Mouse (Mus musculus) megakaryocyte, embryonic 14.5 days (primary cell): ENCODE data around the gene Sass6. TPM values are rescaled to one million over a fixed set of nuclear protein-coding genes. Genes with fewer than 3 reads are reported as not detected.
A peak's percentile ranks its signal among the peaks of the same experiment; 100 is the strongest.
"Not testable (repeated sequence)": the region's sequence is repeated elsewhere in the genome, so short reads cannot be mapped to it uniquely, and the experiment has no call there.

ENCODE experiments used
- H3K27me3 ChIP-seq: replicated peaks from 2 replicates; pipeline ENCODE3; 2012; ENCODE audit warnings: inconsistent platforms
- H3K36me3 ChIP-seq: replicated peaks from 2 replicates; pipeline ENCODE3; 2012; ENCODE audit warnings: low read length, inconsistent platforms, mixed read lengths
- H3K4me1 ChIP-seq: 2 replicates; pipeline ENCODE4 v1.6.1; 2012; ENCODE audit warnings: inconsistent platforms
- H3K4me3 ChIP-seq: replicated peaks from 2 replicates; pipeline ENCODE3; 2012; ENCODE audit warnings: moderate library complexity, mild to moderate bottlenecking, inconsistent platforms
- H3K9me3 ChIP-seq: 2 replicates; pipeline ENCODE4 v1.6.1; 2012; ENCODE audit warnings: inconsistent platforms
- FLI1 ChIP-seq: IDR thresholded peaks from 2 replicates; pipeline ENCODE4 v1.6.1; 2012; ENCODE audit warnings: low read length, inconsistent platforms, mixed read lengths
- GATA1 ChIP-seq: IDR thresholded peaks from 3 replicates; pipeline ENCODE4 v1.6.1; 2012; ENCODE audit warnings: mixed read lengths, low read length, inconsistent platforms, borderline replicate concordance
- polyA plus RNA-seq: library from polyadenylated mRNA; stranded (reverse); fragments of >175 nt; gene quantifications from 2 replicates; pipeline ENCODE4 v1.2.3, GENCODE M21; 2012; ENCODE audit warnings: low replicate concordance; ENCODE audit not compliant: insufficient read depth

Sass6 gene
- 1.4 and 2.0 TPM in 2 replicates for polyA plus RNA-seq

DNA sequence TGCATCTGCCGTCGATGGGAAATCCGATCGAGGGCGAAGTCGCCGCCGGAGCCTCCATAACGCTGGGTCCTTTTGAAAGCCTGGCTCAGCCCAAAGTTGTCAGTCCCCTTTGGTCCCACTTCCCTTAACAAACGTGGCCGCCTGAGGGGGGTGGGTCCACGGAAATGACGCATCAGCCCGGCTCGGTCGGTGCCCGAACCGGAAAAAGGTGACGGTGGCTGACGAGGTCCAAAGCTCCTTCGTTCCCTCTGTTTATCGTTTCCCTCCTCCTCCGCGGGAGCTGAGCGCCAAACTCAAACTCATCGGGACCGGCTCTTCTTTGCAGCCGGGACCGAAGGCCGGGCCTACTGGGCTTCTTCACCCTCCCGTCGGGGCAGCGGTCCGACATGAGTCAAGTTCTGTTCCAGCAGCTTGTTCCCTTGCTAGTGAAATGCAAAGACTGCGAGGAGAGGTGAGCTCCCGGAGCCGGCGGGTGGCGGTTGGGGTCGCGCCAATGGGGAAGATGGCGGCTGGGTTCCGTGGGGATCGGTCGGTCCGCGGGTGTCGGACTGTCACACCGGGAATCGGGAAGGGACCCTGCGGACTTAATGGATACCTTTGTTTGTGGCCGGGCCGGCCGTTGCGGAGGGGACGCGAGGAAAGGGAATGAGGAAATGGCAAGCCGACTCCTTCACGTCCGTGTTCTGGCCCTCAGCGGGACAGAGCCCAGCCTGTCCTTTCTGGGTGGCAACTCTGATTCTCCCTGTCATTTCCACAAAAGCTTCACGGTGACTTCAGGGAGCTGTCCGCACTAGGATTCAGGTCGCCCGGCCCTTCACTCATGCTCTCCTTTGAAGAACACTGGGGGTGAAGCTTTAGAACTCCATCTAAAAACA, at the start of gene Sass6:
Sass6 (plus strand) TSS at position 255 of the 875 bp plus-strand sequence.
- Histone ChIP-seq H3K9me3 (no peaks in the 10 kb centered on the region), H3K4me1 (peaks cover 24% of the 10 kb centered on the region), H3K27me3 (no peaks in the 10 kb centered on the region), H3K36me3 (peaks cover 23% of the 10 kb centered on the region), H3K4me3 (peak within 1 kb of the TSS; percentile 96)
- TF ChIP-seq GATA1 = no peak
- peak; percentile 52; the same call in 1 of the 2 replicates for TF ChIP-seq FLI1

DNA sequence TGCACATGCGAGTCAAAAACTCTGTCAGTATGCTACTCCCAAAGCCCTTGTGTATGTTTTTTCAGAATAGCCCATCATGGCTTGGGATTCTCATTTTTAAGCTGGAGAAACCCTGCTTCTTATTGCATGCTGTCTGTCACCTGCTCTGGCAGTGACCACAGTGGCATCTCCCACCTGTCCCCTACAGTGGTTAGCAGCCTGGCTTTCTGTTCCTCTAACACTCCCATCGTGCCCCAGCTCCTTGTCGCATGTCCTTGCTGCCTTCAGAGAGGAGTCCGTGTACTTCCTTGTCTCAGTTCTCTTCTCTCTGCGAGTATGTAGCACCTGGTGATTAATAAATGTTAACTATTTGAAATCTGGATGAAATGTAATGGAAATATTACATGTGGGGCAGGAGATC, 47.4 kb upstream of the Sass6 start:
- TF ChIP-seq GATA1 (no peak), FLI1 (no peak)
- peaks cover 69% of the 10 kb centered on the region for H3K36me3 ChIP-seq

DNA sequence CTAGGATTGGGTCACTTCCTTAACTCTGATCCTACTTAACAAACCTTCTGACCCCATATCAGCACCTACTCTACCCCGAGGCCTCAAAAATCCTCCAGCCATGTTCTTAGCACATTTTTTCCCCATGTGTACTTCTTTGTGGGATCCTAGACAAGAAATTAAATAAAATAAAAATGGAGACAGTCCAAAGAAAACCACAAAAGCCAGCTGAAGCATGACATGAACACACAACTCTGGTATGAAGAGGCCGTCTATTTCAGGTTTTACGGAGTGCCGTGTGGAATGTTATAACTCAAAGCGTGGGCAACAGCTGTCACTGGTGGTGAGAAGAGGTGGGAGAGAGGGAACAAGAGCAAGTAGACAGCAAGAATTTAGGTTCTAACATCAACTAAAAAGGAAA, 43.4 kb upstream of the Sass6 start:
- Histone ChIP-seq H3K4me1 (peaks cover 1% of the 10 kb centered on the region), H3K36me3 (peaks cover 37% of the 10 kb centered on the region), H3K9me3 (peaks cover 6% of the 10 kb centered on the region), H3K4me3 (no peak overlapping the region), H3K27me3 (no peaks in the 10 kb centered on the region)
- TF ChIP-seq GATA1 (no peak), FLI1 (no peak)

More for the DNA sequence above, 47.4 kb upstream of the Sass6 start:
- peaks cover 6% of the 10 kb centered on the region for H3K9me3 ChIP-seq
- H3K27me3 ChIP-seq = no peaks in the 10 kb centered on the region
- H3K4me1 ChIP-seq = peaks cover 32% of the 10 kb centered on the region
- no peak overlapping the region for H3K4me3 ChIP-seq

DNA sequence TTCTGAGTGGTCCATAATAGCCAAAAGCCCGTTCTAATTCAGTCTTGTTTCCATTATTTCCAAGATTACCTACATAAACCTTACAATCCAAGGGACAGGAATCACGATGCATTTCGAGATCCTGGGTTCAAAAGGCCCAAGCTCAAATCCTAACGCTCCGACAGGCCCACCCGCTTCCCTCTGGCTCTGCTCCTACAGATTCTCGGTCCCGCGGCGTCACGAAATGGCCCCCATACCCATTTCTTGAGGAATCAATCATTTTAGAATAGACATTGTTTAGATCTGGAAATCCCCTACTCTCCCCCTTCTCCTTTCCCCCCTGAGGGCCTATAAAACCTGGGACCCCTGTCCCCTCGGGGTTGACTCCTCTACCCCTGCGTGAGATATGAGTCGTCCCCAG, 33.5 kb upstream of the Sass6 start:
- not testable (repeated sequence) for H3K27me3 ChIP-seq, H3K4me3 ChIP-seq, H3K9me3 ChIP-seq
- Histone ChIP-seq H3K4me1 (peaks cover 35% of the 10 kb centered on the region), H3K36me3 (peaks cover 15% of the 10 kb centered on the region)

DNA sequence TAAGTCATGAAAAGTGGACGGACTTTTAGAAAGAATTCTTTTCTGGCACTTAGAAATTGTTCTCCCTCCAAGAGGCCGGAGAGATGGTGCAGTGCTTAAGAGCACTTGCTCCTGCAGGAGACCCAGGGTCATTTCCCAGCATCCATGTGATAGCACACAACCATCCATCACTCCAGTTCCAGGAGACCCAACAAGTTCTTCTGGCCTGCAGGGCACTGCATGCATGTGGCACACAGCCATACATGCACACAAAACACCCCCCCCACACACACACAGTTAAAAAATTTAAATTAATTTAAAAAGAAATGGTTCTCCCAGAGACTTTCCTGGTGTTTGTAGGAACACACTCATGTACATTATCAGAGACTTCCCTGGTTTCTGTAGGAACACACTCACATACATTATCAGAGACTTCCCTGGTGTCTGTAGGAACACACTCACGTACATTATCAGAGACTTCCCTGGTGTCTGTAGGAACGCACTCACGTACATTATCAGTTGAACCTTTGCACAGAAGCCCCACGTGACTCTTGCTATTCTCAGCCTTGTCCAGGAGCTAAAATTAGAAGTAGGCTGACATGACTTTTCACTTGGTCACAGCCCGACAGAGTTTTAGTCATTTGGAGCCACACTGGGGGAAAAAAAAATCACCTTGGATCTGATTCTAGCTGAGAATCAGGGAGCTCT, 32.2 kb upstream of the Sass6 start, which contains the start of gene Lrrc39:
Lrrc39 (plus strand) TSS at position 566 of the 687 bp plus-strand sequence.
- Histone ChIP-seq H3K27me3 (no peaks in the 10 kb centered on the region), H3K9me3 (peaks cover 8% of the 10 kb centered on the region; the same call in 1 of the 2 replicates), H3K36me3 (peaks cover 24% of the 10 kb centered on the region), H3K4me1 (peaks cover 35% of the 10 kb centered on the region), H3K4me3 (peak within 1 kb of the TSS; percentile 88)
- TF ChIP-seq GATA1 (no peak), FLI1 (no peak)

DNA sequence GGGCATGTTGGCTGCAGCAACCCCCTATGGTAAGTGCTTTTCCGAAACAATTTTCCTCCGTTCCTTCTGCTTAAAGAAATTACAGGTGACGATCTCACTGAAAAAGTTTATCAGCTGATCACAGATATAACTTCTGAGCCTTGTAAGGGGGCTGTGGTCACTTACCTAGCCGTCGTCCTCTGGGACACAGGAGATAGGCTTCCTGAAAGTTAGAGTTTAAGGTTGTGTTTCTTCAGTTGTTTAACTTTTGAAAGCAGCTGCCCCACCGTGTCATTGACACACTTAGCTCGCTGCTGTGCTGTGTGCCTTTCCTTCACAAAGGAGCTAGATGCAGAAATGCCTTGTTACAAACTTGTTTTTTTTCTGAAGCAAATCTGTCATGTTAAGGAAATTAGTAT, 31.7 kb upstream of the Sass6 start:
- H3K9me3 ChIP-seq = peaks cover 8% of the 10 kb centered on the region; the same call in 1 of the 2 replicates
- H3K36me3 ChIP-seq = peaks cover 24% of the 10 kb centered on the region
- peak overlapping the region; percentile 88 for H3K4me3 ChIP-seq
- TF ChIP-seq GATA1 = no peak
- no peak for TF ChIP-seq FLI1
- peaks cover 35% of the 10 kb centered on the region for H3K4me1 ChIP-seq
- H3K27me3 ChIP-seq = no peaks in the 10 kb centered on the region

DNA sequence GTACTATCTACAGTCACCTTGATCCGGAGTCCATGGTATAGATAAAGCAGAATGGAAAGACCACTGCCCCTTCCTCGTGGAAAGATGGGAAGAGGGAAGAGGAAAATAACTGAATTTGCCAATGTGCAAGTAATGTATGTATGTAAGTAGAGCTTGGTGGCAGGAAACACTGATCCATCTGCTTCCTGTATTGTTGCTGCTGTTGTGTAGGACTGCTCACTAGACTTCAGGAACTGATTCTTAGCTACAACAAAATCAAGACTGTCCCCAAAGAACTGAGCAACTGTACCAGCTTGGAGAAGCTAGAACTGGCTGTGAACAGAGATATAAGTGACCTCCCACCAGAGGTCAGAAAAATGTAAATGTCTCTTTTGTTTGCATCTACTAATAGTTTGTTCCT, 24.2 kb upstream of the Sass6 start:
- H3K4me1 ChIP-seq = peaks cover 20% of the 10 kb centered on the region
- no peaks in the 10 kb centered on the region for H3K27me3 ChIP-seq
- no peak overlapping the region for H3K4me3 ChIP-seq
- peaks cover 21% of the 10 kb centered on the region for H3K36me3 ChIP-seq
- no peak for TF ChIP-seq FLI1
- TF ChIP-seq GATA1 = no peak
- peaks cover 11% of the 10 kb centered on the region; the same call in 1 of the 2 replicates for H3K9me3 ChIP-seq

DNA sequence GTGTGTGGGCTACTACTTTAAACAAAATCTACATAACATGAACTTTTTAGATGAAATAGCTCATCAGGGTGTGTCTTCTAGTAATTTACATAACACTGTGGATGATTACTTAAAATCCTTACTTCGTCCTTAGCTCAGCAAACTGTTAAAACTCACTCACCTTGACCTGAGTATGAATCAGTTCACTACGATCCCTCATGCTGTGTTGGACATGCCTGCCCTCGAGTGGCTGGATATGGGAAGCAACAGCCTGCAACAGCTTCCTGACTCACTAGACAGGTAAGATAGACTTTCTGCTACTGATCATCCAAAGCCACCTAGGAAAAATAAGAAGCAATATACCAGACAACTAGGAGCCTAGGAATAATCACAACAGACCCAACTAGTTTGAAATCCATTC, 17.5 kb upstream of the Sass6 start:
- no peak for TF ChIP-seq GATA1
- no peaks in the 10 kb centered on the region for H3K4me1 ChIP-seq
- no peak overlapping the region for H3K4me3 ChIP-seq
- H3K36me3 ChIP-seq = peaks cover 41% of the 10 kb centered on the region
- 0 out of 2 replicates have a peak, but pooled peaks cover 2% of the 10 kb centered on the region for H3K9me3 ChIP-seq
- no peaks in the 10 kb centered on the region for H3K27me3 ChIP-seq

DNA sequence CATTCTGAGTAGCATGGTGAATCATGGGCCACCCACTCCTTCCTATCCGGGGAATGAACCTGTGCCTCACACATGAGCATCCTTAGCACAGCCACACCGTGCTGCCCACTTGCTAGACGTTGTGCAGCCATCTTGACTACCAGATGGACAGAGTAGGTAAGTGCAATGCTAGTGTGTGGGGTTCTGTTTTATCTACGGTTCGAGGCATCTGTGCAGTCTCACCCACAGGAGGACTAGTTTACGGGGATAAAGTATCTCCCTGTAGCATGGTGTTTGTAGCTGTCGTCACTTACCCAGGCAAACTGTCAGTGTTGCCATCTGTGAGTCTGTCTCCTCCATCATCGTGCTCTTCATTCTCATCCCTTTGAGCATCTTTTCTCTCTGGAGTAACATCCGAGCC, 12.6 kb upstream of the Sass6 start:
- no peaks in the 10 kb centered on the region for H3K27me3 ChIP-seq
- H3K36me3 ChIP-seq = peaks cover 86% of the 10 kb centered on the region
- H3K4me3 ChIP-seq = no peak overlapping the region
- H3K9me3 ChIP-seq = no peaks in the 10 kb centered on the region
- no peak for TF ChIP-seq GATA1
- TF ChIP-seq FLI1 = no peak
- no peaks in the 10 kb centered on the region for H3K4me1 ChIP-seq

DNA sequence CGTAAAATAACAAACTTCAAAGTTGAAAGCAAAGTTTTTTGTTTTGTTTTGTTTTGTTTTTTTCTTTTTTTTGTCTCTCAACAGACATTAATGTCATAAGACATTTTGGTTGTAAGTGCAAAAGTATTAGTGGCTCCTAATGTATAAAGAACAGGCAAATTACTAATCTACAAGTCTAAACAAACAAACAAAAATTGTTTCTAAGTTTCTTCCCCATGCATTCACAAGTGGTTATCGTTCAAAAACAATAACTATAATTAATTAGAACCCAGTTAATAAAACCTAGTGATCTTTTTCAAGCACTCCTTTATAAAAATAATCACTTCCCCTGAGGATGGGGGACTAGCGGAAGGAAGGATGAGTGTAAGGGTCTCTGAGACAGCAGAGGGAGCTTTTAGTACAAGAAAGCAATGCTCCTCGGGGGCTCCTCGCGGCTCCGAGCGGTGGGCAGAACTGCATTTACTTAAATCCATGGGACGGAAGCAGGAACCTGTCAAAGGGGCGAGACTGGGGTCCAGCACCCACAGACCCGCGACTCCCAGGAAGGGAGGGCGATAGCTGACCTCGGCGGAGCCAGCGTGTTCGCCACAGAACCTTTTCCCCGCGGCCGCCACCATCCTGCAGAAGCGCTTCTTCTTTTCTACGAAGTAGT, 580 bp upstream of the Sass6 start:
- no peaks in the 10 kb centered on the region for H3K9me3 ChIP-seq
- no peak for TF ChIP-seq FLI1
- TF ChIP-seq GATA1 = no peak
- peaks cover 23% of the 10 kb centered on the region for H3K4me1 ChIP-seq
- H3K27me3 ChIP-seq = no peaks in the 10 kb centered on the region
- H3K4me3 ChIP-seq = peak overlapping the region; percentile 96
- peaks cover 31% of the 10 kb centered on the region for H3K36me3 ChIP-seq
